Mouse (Mus musculus) embryonic facial prominence, embryonic 14.5 days (tissue): Measurements from ENCODE around the gene Tbkbp1. TPM values are rescaled to one million over a fixed set of nuclear protein-coding genes. Genes with fewer than 3 reads are reported as not detected.

ENCODE experiments used
- ATAC-seq: fragments of 200-750 bp; cut with Nextera tagmentation; 2 replicates; pipeline ENCODE4 v1.8.0; 2017; ENCODE audit warnings: low read depth, moderate number of reproducible peaks, moderate TSS enrichment
- DNase-seq: peaks from one replicate; pipeline ENCODE4 v3.0.0-alpha.2; 2015; ENCODE audit warnings: low spot score
- H3K27ac ChIP-seq: fragments of 300-500 bp; sonication (generic); replicated peaks from 2 replicates; pipeline ENCODE4 v1.5.1; 2014; ENCODE audit warnings: low read depth, mild to moderate bottlenecking, low read length, moderate library complexity
- H3K27me3 ChIP-seq: fragments of 300-500 bp; sonication (generic); replicated peaks from 2 replicates; pipeline ENCODE4 v1.6.1; 2014; ENCODE audit warnings: low read length; ENCODE audit not compliant: control insufficient read depth, insufficient read depth
- H3K36me3 ChIP-seq: fragments of 300-500 bp; sonication (generic); 2 replicates; pipeline ENCODE4 v1.6.1; 2014; ENCODE audit warnings: low read length, mixed read lengths; ENCODE audit not compliant: control insufficient read depth, insufficient read depth
- H3K4me1 ChIP-seq: fragments of 300-500 bp; sonication (generic); 2 replicates; pipeline ENCODE4 v1.6.1; 2014; ENCODE audit warnings: antibody characterized with exemption, low read length; ENCODE audit not compliant: control insufficient read depth, insufficient read depth
- H3K4me2 ChIP-seq: fragments of 300-500 bp; sonication (generic); 2 replicates; pipeline ENCODE4 v1.6.1; 2014; ENCODE audit warnings: low read depth, mild to moderate bottlenecking, low read length, moderate library complexity, mixed read lengths
- H3K4me3 ChIP-seq: fragments of 300-500 bp; sonication (generic); 2 replicates; pipeline ENCODE4 v1.5.1; 2014; ENCODE audit warnings: low read depth, mild to moderate bottlenecking, low read length
- H3K9ac ChIP-seq: fragments of 300-500 bp; sonication (generic); 2 replicates; pipeline ENCODE4 v1.6.1; 2014; ENCODE audit warnings: low read depth, mild to moderate bottlenecking, low read length, moderate library complexity, mixed read lengths
- H3K9me3 ChIP-seq: fragments of 300-500 bp; sonication (generic); 2 replicates; pipeline ENCODE4 v1.6.1; 2016; ENCODE audit warnings: low read length; ENCODE audit not compliant: control insufficient read depth
- WGBS: fragments of 180-500 bp; shearing (Covaris S2); extraction: QIAGEN DNeasy Blood & Tissue Kit; methylation state at CpG from one replicate; pipeline ENCODE4 v1.1.7; 2014; 5-methylcytosine and 5-hydroxymethylcytosine counted together
- polyA plus RNA-seq: library from polyadenylated mRNA; unstranded; fragments of >200 nt; fragmentation: Nextera tagmentation; extraction: Ambion mirVana; gene quantifications from 2 replicates; pipeline ENCODE4 v1.2.1, GENCODE M21; 2014

Tbkbp1 gene
- polyA plus RNA-seq, 1 experiment from 2014 or later, result 7.6 TPM

DNA sequence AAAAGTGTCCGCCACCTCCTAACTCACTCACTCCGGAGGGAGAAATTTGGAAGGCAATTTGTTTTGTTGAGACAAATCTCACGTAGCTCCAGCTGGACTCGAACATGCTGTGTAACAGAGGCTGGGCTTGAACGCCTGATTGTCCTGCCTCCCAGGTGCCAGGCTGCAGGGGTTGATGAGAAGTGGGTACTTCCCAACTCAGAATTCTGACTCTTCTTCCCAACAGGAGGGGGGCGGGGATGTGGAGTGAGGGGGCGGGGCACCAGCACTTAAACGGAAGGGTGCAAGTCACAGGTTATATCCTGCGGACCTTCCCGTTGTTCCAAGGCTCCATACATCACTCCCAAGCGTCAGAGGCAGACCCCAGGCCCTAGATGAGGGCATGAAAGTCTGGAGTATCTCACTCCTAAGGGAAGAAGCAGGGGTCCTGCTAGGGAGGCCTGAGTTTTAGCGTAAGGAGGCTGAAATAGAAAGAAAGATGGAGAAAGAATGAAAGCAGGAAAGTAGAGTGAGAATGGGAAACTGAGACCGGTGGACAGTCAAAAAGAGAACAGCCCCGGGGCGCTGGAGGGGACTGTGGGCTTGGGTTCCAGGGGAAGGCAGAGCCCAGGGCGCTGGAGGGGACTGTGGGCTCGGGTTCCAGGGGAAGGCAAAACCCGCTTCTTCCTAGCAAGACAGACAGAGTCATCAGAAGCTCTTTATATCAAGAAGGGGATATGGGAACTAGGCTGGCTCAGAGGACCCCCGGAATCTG is 23.6 kb downstream of the Tbkbp1 start:
- H3K36me3 ChIP-seq, result no peaks in the 10 kb centered on the region
- peak overlapping the region; percentile 51; the same call in 1 of the 2 replicates for H3K9ac ChIP-seq
- no peaks in the 10 kb centered on the region; the same call in none of the 2 replicates for H3K27me3 ChIP-seq
- whole genome bisulfite sequencing, result 16% methylated on average over 19 of the region's 19 CpGs
- H3K4me1 ChIP-seq, result 0 out of 2 replicates have a peak, but pooled peaks cover 4% of the 10 kb centered on the region
- ATAC-seq (no peak), DNase-seq (no peak)
- peak overlapping the region; percentile 67 for H3K4me2 ChIP-seq
- H3K27ac ChIP-seq, result no peak overlapping the region
- no peaks in the 10 kb centered on the region for H3K9me3 ChIP-seq
- H3K4me3 ChIP-seq, result peak overlapping the region; percentile 41

DNA sequence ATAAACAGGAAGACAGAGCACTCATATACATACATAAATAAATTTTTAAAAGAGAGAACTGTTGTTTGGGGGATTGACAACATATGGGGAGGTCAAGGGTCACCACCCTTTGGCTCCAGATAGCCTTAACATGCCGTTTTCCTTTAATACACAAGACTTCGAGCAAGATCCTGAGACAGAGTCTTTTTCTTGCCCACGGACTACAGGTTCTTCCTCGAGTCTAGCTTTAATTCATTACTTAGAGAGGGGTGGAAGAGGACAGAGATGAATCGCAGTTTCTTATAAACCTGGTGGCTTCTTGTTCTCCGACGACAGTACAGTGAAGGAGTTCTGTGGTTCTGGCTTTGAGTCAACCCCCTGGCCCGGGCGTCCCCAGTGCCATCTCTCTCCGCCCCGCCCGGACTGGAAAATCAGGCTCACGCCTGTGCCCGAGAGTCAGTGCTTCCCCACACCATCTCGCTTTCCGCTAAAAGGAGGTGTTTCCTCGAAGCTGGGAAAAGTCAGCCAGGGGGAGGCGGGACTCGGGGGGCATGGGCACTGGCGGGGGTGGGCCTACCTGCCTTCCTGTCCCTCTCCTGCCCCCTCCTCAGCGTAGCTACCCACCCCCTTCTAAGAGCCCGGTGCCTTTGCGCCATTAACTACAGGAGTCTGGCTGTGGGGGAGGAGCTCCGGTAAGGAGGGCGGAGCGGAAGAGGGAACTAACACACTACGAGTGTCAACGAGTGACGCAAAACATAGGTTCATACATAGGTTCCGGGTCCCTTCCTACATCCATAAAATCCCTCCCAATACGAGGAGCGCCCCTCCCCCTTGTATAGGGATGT is 24.4 kb downstream of the Tbkbp1 start:
- peak overlapping the region; percentile 51 for H3K9ac ChIP-seq
- H3K4me3 ChIP-seq, result peak overlapping the region; percentile 41
- no peaks in the 10 kb centered on the region for H3K9me3 ChIP-seq
- peak; percentile 75 for ATAC-seq
- 3% methylated on average over 32 of the region's 32 CpGs for WGBS
- no peaks in the 10 kb centered on the region for H3K36me3 ChIP-seq
- peak; percentile 77 for DNase-seq
- 0 out of 2 replicates have a peak, but pooled peaks cover 4% of the 10 kb centered on the region for H3K4me1 ChIP-seq
- H3K27ac ChIP-seq, result no peak overlapping the region
- H3K4me2 ChIP-seq, result peak overlapping the region; percentile 67
- H3K27me3 ChIP-seq, result no peaks in the 10 kb centered on the region; the same call in none of the 2 replicates

DNA sequence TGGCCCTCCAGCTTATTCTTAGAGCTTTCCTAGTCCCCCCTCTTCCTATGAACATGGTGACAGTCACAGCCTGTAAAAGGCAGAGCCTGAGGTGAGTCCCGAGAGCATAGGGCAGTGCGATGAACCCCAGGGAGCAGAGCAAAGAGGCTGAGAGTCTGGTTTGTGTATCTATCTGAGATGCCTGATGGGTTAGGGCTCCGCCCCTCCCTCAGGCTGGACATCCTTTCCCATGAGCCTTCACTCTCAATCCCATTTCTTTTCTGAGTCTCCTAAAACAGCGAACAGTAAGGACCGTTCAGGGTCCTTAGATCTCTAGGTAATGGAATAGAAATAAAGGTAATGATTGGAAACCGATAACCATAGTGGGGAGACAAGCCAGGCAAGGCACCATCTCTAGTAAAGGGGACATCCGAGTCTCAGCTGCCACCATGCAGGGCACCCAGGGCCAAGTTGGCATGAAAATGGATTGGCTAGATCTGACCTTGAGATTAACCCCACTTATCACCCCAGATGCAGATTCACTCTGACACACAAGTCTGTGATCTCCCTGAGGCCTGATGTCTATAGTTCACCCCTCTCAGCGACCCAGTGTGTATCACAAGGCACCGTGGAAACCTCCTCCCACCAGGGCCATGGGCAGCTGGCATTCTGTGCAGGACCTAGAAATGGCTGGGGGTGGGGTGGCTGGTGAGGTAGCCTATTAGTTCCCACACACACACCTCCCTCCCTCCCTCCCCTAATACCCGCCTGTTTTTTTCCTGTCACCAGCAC is 26.8 kb downstream of the Tbkbp1 start:
- H3K9ac ChIP-seq, result no peak overlapping the region

DNA sequence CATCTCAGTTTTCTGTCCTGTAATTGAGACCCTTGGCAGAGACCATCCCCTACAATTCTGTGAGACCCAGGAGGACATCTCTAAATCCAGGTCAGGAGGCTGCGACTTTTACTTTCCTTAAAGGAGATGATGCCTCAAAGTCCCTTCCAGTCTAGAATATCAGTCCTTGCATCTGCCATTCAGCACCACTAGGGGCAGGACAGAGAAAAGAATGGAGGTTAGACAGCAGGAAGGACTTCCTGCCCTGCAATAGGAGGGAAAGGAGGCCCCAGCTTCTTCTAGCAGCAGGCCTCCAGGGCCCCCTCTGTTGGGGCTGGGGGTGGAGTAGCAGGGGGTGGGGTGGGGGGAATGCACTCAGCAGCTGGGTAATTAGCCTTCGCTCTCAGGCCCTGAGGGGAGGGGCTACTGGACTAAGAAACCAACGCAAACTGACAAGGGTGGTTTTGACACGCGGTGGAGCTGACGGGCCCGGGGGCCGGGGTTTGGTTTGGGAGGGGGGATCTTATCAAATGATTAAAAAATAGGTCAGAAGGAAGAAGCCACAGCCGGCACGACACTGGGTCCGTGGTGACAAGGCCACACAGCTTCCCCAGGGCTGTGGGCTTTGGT is 27.9 kb downstream of the Tbkbp1 start:
- Histone ChIP-seq H3K4me3 (no peak overlapping the region), H3K27me3 (peaks cover 5% of the 10 kb centered on the region), H3K9me3 (no peaks in the 10 kb centered on the region), H3K36me3 (no peaks in the 10 kb centered on the region), H3K27ac (no peak overlapping the region), H3K9ac (no peak overlapping the region), H3K4me2 (no peak overlapping the region), H3K4me1 (0 out of 2 replicates have a peak, but pooled peaks cover 8% of the 10 kb centered on the region)
- 4% methylated on average over 11 of the region's 11 CpGs for WGBS
- peak; percentile 31 for DNase-seq
- ATAC-seq, result no peak

More for the DNA sequence above, 26.8 kb downstream of the Tbkbp1 start:
- Histone ChIP-seq H3K4me2 (no peak overlapping the region), H3K27ac (no peak overlapping the region), H3K9me3 (no peaks in the 10 kb centered on the region), H3K4me3 (no peak overlapping the region), H3K27me3 (no peaks in the 10 kb centered on the region; the same call in none of the 2 replicates), H3K4me1 (0 out of 2 replicates have a peak, but pooled peaks cover 8% of the 10 kb centered on the region), H3K36me3 (no peaks in the 10 kb centered on the region)
- ATAC-seq (no peak), DNase-seq (no peak)
- whole genome bisulfite sequencing, result 49% methylated on average over 10 of the region's 10 CpGs

DNA sequence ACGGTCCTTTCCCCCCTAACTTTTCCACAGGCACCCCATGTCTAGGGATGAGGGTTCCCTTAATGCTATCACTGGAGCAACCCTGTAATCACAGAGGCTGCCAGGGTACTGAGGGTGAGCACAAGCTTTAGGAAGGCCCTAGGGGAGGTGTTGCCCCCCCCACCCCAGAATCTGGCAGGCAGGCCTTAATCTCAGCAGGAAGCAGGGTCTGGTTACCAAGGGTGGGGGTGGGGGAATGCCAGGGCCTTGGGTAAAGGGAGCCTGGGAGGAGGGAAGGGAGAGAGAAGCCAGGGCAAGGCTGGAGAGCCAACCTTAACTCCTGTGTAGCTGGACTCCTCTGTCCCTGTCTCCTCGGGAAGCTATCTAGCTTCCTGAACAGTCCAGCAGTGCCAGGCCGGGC is 30.7 kb downstream of the Tbkbp1 start:
- no peak overlapping the region for H3K27ac ChIP-seq
- ATAC-seq, result peak; percentile 56
- 80% methylated on average over 2 of the region's 3 CpGs for WGBS

DNA sequence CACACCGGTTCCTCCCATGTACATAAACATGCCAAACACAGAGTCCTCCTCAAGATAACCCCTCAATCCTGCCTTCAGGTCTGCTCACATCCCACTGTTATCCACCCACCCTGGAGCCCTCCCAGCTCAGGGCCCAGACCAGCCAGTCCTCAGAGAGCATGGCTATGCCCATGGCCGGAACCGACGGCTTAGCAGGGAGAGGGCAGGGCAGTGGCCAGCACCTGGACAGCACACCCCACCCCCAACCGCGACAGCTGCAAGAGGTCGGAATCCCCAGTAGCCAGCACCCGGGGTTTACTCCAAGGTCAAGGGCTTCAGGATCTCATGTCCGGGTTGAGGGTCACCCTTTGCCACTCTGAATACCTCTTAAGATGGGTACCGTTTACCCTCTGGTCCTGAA is 31.1 kb downstream of the Tbkbp1 start:
- Histone ChIP-seq H3K4me1 (peaks cover 4% of the 10 kb centered on the region; the same call in 1 of the 2 replicates), H3K27me3 (peaks cover 32% of the 10 kb centered on the region), H3K36me3 (no peaks in the 10 kb centered on the region), H3K9ac (no peak overlapping the region), H3K4me3 (no peak overlapping the region), H3K27ac (no peak overlapping the region), H3K4me2 (no peak overlapping the region), H3K9me3 (no peaks in the 10 kb centered on the region)
- DNase-seq (no peak), ATAC-seq (no peak)
- 47% methylated on average over 10 of the region's 10 CpGs for WGBS

More for the DNA sequence above, 30.7 kb downstream of the Tbkbp1 start:
- Histone ChIP-seq H3K4me1 (0 out of 2 replicates have a peak, but pooled peaks cover 4% of the 10 kb centered on the region), H3K9me3 (no peaks in the 10 kb centered on the region), H3K4me2 (no peak overlapping the region), H3K27me3 (peaks cover 28% of the 10 kb centered on the region), H3K36me3 (no peaks in the 10 kb centered on the region), H3K9ac (no peak overlapping the region), H3K4me3 (no peak overlapping the region)
- DNase-seq, result no peak

DNA sequence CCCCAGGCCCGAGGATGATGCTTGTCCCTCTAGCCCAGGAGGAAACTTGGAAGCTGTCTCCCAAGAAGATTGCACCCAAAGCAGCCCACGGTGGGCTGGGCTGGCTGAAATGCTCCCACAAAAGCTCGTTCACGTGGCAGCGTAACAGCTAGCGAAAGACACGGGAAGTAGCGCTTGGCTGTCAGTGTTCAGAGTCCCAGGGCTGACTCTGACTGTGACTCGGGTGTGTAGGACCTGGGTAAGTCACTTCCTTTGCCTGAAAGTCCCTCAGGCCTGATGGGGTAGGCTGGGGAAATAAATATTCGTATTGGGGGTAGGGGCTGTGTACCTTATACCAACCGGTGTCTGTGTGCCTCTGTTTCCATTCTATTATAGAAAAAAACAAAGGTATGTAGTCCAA is 35.5 kb downstream of the Tbkbp1 start:
- 5% methylated on average over 11 of the region's 11 CpGs for WGBS
- ATAC-seq (no peak), DNase-seq (no peak)
- H3K27ac ChIP-seq, result no peak overlapping the region
- H3K4me2 ChIP-seq, result peak overlapping the region; percentile 73
- no peaks in the 10 kb centered on the region for H3K36me3 ChIP-seq
- H3K9ac ChIP-seq, result no peak overlapping the region
- H3K4me3 ChIP-seq, result peak overlapping the region; percentile 45
- H3K9me3 ChIP-seq, result no peaks in the 10 kb centered on the region
- peaks cover 8% of the 10 kb centered on the region; the same call in 1 of the 2 replicates for H3K4me1 ChIP-seq
- peaks cover 64% of the 10 kb centered on the region for H3K27me3 ChIP-seq
